ENCODE assay signal across 9 mouse cellular contexts in genomic region chr11:119144801-119145475, GRCm38 (mm10). TPM values are rescaled to one million over a fixed set of nuclear protein-coding genes. Genes with fewer than 3 reads are reported as not detected.
A peak's percentile ranks its signal among the peaks of the same experiment; 100 is the strongest.
DNase-seq lines count a peak whose midpoint lies in the region; ATAC-seq lines count a peak whose summit lies in the region.
"Had no signal": no experiment of that assay in that cellular context is flagged by ENCODE, and none has a peak within 500 bp of the region (broad histone marks: within the 10 kb centered on the region; RNA-seq: fewer than 3 reads in every experiment).

No protein-coding gene starts in this region.

- no peak overlapping the region for H3K4me3 ChIP-seq in neural tube, embryonic 13.5 days
- no peak overlapping the region for H3K4me3 ChIP-seq in hindbrain, embryonic 12.5 days
- H3K4me3 ChIP-seq in midbrain, embryonic 12.5 days: no peak overlapping the region

- H3K27ac ChIP-seq in neural tube, embryonic 13.5 days (replicated peaks): peak overlapping the region; percentile 80
- H3K27ac ChIP-seq in hindbrain, embryonic 12.5 days: peak overlapping the region; percentile 64
- peak overlapping the region; percentile 67 for H3K27ac ChIP-seq in midbrain, embryonic 12.5 days (replicated peaks)
- H3K27ac ChIP-seq: liver, embryonic 14.5 days had no signal

- WGBS in neural tube, embryonic 13.5 days: 36% methylated on average over 16 of the region's 16 CpGs
- WGBS in hindbrain, embryonic 12.5 days: 57% methylated on average over 16 of the region's 16 CpGs
- 60% methylated on average over 16 of the region's 16 CpGs for WGBS in midbrain, embryonic 12.5 days

- peak overlapping the region; percentile 38; the same call in 1 of the 2 replicates for H3K9ac ChIP-seq in neural tube, embryonic 13.5 days
- H3K9ac ChIP-seq in hindbrain, embryonic 12.5 days: no peak overlapping the region
- H3K9ac ChIP-seq in midbrain, embryonic 12.5 days (replicated peaks): no peak overlapping the region
- H3K9ac ChIP-seq: liver, embryonic 14.5 days had no signal

- H3K27me3 ChIP-seq in neural tube, embryonic 13.5 days: no peaks in the 10 kb centered on the region
- H3K27me3 ChIP-seq in hindbrain, embryonic 12.5 days: no peaks in the 10 kb centered on the region
- H3K27me3 ChIP-seq in midbrain, embryonic 12.5 days: no peaks in the 10 kb centered on the region

- DNase-seq in neural tube, embryonic 10.5 days (ENCODE audit: extremely low spot score, low spot score): no peak
- no peak for DNase-seq in urinary bladder, adult 18-20 months (ENCODE audit: low spot score in 2 of 2)
- DNase-seq in kidney, postnatal 4 days: no peak
- DNase-seq in right cerebral cortex, postnatal 4 days: no peak

- no peaks in the 10 kb centered on the region for H3K9me3 ChIP-seq in neural tube, embryonic 13.5 days
- H3K9me3 ChIP-seq in hindbrain, embryonic 12.5 days (replicated peaks): no peaks in the 10 kb centered on the region
- no peaks in the 10 kb centered on the region for H3K9me3 ChIP-seq in midbrain, embryonic 12.5 days

- H3K36me3 ChIP-seq in neural tube, embryonic 13.5 days: peaks cover 29% of the 10 kb centered on the region
- H3K36me3 ChIP-seq in hindbrain, embryonic 12.5 days: peaks cover 28% of the 10 kb centered on the region
- H3K36me3 ChIP-seq in midbrain, embryonic 12.5 days: peaks cover 32% of the 10 kb centered on the region

- no peak overlapping the region for H3K4me2 ChIP-seq in neural tube, embryonic 13.5 days
- H3K4me2 ChIP-seq in hindbrain, embryonic 12.5 days (replicated peaks): no peak overlapping the region
- no peak overlapping the region for H3K4me2 ChIP-seq in midbrain, embryonic 12.5 days (replicated peaks)

- H3K4me1 ChIP-seq in neural tube, embryonic 13.5 days (replicated peaks): peaks cover 23% of the 10 kb centered on the region
- peaks cover 31% of the 10 kb centered on the region for H3K4me1 ChIP-seq in hindbrain, embryonic 12.5 days
- H3K4me1 ChIP-seq in midbrain, embryonic 12.5 days: peaks cover 19% of the 10 kb centered on the region

- peak; percentile 38; the same call in 1 of the 2 replicates for ATAC-seq in neural tube, embryonic 13.5 days (ENCODE audit: low read depth)
- ATAC-seq in hindbrain, embryonic 12.5 days (ENCODE audit: low FRiP score): peak; percentile 40; the same call in 1 of the 2 replicates
- ATAC-seq in midbrain, embryonic 12.5 days (ENCODE audit: low FRiP score, low read depth): no peak
- no peak for ATAC-seq in granulocyte monocyte progenitor cell, adult 5-6 weeks (replicated peaks; ENCODE audit: poor library complexity, severe bottlenecking)

RNA-seq across cellular contexts. Expression of gene Cbx4, which starts 58.9 kb away (rescaled TPM):
- polyA plus RNA-seq in neural tube, embryonic 13.5 days (2015; fragmentation: Nextera tagmentation; extraction: Ambion mirVana): 14.8 and 16.5 TPM in 2 replicates
- 13.2 and 15.0 TPM in 2 replicates for polyA plus RNA-seq in hindbrain, embryonic 12.5 days (2016; fragmentation: Nextera tagmentation; extraction: Ambion mirVana)
- 12.4 and 15.2 TPM in 2 replicates for polyA plus RNA-seq in midbrain, embryonic 12.5 days (2016; fragmentation: Nextera tagmentation; extraction: Ambion mirVana)
- total RNA-seq in granulocyte monocyte progenitor cell, adult 5-6 weeks (2014; fragmentation: Nextera tagmentation): 15.8 and 18.8 TPM in 2 replicates
- total RNA-seq in granulocyte monocyte progenitor cell, adult 5-6 weeks (2017): 27.4 and 38.2 TPM in 2 replicates

Comparison
In these comparisons a context has a peak if more than half of its experiments do, and no peak if none do; other contexts are left out.
1. ATAC-seq: peak in neural tube, embryonic 13.5 days (single experiment) and hindbrain, embryonic 12.5 days (single experiment); none in midbrain, embryonic 12.5 days (single experiment) and granulocyte monocyte progenitor cell, adult 5-6 weeks (single experiment).
2. Peak in every context shown above with its lines, with median percentiles within 50 percentile points of each other: H3K27ac ChIP-seq.